Mouse (Mus musculus) layer of hippocampus, adult 9-11 months (tissue): ENCODE measurements around the gene Tec.

ENCODE experiments used
- DNase-seq: peaks from one replicate; pipeline ENCODE4 v3.0.0; 2022

Gene Tec

DNA sequence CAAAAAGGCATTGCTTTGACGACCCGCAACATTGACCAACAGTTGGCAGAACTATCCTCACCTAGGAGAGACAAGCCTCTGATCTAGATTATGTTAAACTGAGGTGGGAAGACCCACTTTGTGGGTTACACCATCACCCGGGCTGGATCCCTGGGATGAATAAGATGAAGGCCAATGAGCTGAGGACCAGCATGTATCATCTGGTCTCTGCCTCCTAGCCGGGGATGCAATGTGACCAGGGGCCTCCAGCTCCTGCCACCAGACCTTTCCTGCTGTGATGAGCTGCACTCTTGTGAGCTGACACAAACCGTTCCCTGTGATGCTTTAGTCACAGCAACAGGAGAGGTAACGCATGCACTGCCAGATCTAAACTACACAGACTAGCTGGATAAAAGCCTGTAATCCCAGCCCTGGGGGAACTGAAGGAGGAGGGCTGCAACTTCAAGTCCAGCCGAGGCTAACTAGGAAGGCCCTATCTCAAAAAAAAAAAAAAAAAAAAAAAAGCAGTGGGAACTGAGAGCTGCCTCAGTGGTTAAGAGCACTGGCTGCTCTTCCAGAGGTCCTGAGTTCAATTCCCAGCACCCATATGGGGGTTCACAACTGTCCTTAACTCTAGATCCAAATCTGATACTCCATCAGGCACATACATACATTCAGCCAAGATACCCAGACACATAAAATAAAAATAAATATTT is 15.8 kb downstream of the Tec start:
- no peak for DNase-seq

DNA sequence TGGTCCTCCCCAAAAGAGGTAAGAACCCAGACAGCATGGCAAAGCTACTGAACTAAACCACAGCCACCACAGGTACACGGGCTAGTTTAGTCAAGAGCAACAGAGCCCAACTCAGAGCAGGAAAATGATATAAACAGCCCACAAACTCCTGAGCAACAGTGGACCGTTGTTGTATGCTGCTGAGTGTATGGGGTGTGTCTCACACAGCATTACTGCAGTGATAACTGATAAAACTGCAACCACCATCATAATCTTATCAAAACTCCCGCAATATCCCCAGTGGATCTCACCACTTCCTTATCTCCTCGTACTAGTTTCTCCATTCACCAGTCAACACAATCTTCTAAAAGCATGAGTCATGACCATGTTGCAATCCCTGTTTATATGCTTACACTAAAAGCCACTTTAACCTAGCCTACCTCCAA is 16.6 kb downstream of the Tec start:
- no peak for DNase-seq

DNA sequence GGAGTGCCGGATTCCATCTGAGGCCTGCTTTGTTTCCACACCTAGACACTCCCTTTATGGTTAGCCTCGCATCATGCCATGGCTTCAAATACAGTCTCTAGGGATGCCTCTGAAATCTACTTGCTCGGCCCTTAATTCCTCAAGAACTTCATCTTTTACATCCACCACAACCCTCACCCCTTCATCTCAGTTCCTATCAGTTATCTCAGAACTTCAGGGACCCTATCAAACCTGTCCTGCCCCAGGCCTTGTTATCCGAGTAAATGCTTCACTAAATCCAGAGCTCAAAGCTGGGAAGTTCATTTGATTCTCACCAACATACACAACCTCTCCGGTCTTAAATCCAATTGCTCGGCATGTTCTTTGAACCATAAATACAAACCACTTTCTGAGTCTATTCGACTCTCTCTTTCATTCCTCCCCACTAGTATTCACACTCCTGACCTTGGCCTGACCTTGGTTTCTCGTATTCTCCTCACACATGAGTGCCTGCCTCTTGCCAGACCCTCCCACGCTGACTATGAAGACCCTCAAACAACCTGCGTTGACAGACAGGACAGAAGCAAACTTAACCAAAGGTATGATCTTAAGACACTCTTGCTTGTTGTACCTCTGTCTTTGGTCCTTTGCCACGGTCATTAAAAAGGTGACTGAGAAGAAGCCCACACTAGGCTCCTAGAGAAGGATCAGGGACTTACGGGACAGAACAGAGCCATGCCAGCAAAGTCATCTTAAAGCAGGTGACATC is 17.2 kb downstream of the Tec start:
- DNase-seq = no peak

DNA sequence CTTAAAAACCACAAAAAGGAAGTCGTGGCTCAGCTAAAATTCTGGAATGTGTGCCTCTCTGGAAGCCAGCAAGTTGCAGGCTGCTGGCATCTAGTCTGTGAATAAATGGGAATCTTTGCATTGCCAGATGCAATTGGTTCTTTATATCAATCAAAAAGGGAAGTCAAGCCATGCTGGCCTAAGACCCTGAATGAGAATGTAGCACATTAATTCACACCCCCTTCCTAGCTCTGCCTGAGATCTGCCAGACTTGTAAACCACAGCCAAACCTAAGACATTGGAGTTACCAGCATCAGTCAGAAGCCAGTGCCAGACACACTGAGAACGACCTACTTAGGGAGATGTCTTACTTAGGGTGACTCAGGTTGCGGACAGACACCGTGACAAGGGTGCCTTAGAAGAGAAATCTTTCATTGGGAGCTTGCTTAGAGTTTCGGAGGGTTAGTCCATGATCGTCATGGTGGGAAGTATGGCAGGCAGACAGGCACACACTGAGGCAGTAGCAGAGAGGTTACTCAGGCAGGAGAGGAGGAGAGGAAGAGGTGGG is 19.3 kb downstream of the Tec start:
- DNase-seq = no peak

DNA sequence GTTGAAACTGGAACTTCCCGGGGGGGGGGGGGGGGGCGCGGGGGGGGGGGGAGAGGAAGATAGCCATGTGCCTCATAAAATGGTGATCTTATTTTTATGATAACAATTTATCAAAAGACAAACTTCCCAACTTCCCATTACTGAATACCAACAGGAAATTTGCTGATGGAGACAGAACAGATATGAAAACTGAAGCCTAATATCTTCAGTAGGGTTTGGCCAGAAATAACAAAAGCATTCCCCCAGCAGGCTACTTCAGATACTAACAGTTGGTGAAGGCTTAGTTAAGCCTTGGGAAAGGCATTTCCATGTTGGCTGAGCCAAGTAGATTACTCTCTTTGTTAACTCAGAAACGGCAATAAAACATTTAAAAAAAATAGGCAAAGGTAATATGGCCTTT is 21.6 kb downstream of the Tec start:
- no peak for DNase-seq

DNA sequence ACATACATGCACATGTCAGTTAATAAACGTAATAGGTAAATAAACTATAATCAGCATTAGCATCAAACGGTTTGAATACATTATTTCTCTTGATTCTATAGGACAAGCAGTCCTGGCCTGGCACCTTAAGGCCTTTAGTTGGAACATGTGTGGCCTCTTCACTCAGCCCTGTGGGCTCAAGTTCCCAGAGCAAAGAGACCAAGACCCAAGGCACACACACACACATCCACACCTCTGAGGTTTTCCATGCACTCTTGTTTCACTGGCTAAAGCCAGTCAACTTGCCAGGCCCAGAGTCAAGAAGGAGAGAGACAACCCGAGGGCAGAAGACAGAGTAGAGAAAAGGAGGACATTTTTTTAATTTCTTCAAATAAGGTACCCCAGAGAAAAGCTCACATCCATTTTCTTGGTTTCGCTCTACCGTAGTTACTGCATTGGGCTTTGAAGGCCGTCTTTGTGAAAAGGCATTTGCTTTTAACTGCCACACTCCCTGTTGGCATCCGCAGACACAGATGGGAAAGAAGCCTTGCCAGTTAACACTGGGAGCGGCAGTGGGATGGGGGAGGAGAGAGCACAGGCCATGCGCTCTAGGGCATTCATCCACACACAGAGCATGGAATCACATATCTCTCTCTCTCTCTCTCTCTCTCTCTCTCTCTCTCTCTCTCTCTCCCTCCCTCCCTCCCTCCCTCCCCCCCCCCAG is 22.2 kb downstream of the Tec start:
- DNase-seq = peak; percentile 59

DNA sequence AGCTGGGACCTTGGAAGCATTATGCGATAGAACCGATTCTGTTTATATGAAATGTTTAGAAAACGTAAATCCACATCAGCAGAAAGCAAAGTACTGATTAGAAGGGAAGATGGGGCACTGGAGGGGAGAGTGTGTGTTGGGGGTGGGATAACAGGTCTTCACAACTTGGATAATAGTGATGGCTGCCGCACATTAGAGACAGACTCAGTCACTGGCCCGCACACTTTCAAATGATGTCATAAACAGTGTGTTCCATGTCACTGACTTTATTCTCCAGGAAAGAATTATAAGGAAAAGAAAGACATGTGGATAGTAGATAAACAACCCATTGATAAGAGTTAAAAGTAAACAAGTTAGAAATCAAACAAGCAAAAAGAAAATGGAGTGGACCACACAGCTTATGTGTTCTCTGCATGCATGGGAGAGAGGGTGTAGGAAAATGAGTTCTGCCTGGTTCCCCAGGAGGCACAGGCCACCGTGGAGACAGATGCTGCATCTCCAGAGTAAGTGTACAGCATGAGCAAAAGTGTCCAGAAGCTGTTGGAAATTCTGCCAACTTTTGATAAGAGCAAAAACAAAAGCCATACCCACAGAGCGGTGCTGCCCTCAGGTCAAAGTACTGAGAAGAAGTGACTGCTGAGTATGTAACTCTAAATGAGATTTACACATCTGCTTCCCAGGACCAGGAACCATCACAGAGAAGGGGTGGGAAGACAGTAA is 23.3 kb downstream of the Tec start:
- no peak for DNase-seq

DNA sequence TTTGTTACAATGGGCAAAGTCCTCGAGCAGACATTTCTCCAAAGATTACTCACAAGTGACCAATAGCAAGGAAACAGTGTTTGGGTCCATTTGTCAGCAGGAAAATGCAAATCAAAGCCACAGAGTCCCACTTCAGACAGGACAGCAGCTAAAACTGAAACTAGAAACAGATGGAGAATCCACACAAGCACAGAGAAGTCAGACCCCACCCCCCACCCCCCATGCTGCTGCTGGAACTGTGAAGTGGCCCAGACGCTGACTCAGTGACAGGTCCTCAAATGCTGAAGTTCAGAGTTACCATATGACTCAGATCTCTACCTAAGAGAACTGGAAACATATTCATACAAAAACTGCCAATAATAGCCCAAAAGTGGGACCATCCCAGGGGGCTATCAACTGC is 24.0 kb downstream of the Tec start:
- no peak for DNase-seq

DNA sequence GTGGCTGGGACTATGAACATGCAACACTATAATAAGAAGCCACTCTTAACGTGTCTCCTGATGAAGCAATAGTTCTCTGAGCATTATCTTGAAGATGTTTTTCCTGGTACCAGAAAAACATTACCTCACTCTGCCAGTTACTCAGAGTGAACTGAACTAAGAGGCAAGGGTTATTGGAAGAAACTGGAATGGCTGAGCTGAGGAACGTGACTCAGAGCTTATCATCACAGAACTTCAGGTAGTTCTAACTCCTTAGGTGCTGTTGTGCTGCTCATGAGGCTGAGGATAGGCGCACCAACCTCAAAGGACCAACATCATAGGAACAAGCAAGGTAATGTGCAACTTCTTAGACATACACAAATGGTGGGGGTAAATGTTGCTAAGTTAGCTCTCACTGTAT is 28.6 kb downstream of the Tec start:
- no peak for DNase-seq

DNA sequence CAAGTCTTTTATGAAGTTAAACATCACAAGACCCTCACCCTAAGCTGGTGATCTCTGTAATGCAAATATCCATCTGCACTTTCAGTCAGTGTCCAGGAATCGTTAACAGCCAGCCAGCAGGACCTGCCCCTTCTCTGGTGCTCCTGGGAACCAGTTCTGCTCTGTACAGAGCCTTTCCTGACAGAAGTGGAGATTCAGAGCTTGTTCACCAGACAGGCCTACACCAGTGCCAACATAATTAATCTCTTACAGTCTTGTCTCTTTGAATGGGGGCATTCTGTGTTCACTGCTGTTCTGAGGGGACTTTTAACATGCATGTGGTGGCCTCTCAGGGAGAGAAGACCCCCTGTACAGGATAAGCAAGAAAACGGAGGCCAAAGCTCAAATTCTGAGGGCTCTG is 29.3 kb downstream of the Tec start:
- no peak for DNase-seq

DNA sequence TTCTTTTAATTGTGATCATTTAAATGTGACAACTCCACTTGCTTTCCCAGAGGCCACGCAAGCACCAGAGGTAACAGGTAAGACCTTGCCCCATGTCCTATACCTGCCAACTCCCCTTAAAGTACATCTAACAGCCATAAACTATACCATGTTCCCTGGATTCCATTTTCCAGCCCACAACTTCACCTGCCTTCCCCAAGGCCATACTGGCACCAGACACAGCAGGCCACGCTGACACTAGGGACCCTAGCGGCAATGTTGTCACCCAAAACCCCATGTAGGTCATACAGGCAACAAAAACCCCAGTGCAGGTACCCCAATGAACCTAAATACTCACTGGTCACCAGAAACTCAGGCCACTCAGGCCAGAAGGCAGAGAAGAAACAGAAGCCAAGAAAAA is 32.6 kb downstream of the Tec start:
- no peak for DNase-seq

DNA sequence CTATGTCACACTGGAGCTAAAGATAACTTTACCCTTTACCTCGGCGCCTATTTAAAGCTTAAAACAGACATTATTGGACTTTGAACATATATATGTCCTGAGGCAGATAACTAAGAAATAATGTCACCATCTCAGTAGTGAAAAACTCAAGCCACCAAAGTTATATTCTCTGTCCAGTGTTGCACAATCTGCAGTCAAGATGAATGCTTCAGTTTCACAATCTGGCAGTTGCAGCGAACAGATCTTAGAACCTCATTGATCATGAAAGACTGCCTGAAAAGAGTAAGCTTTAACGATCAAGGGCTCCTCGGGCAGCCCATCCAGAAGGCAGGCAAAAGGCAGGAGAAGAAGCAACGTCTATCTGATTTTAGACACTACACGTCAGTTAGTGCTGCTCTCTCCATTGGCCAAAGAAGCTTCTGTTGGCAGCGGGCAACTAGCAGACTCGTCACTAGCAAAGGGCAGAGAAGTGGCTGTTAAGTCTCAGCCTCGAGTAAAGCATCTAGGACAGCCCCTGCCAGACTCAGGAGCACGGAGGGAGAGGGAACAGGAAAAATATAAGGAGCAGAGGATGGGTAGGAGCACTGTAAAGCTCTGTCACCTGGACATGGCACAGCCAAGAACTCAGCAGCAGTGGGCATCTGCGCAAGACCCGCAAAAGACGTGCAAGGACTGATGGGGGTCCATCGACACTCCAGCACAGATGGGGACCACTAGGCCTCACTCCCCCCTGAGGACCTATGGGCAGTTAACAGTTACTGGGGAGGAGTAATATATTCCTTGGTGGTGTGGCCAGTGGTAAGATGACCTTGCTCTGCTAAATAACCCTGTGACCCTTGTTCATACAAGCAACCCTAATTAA is 35.1 kb downstream of the Tec start:
- DNase-seq = no peak

DNA sequence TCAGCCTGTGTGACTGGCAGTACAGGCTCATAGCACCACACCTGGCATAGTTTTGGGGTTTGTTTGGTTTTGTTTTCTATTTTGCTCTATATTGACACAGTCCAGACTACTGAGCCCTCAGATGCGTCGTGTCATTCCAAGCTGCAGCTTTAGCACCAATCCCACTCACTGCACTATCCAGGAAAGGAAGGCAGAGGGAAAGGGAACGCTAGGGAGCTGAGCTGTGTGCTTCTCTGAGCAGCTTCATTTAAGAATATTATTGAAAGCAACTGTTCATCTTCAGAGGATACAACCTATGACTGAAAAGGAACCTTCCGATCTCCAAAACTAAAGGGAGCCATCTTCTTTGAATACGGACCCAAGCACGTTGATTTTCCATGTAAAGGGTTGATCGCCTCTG is 36.1 kb downstream of the Tec start:
- no peak for DNase-seq

DNA sequence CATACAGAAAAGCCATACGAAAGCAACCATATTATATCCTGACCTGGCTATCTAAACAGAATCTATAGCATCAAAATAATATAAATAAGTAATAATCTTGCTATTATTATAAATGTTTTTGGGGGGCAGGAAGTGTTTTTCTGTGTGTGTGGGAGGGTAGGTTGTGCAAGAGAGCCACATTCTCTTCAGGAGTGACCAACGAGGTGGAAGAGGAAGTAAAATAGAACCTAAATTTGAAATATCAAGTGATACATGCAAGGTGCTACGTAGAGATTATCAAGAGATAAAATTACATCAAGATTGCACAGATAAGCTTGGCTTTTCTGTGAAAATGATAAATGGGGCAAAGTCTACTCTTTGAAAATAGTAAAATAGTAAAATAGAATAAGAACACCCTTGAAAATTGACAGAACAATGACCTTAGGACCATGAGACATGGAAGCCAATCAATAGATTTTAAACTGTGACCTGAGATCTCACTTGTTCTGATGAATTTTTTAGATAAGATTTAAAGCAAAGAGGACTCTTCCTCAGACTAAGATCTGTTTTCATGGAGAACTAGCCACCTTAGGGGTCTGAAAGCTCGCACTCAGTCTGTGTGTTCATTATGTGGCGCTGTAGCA is 37.2 kb downstream of the Tec start:
- DNase-seq = no peak

DNA sequence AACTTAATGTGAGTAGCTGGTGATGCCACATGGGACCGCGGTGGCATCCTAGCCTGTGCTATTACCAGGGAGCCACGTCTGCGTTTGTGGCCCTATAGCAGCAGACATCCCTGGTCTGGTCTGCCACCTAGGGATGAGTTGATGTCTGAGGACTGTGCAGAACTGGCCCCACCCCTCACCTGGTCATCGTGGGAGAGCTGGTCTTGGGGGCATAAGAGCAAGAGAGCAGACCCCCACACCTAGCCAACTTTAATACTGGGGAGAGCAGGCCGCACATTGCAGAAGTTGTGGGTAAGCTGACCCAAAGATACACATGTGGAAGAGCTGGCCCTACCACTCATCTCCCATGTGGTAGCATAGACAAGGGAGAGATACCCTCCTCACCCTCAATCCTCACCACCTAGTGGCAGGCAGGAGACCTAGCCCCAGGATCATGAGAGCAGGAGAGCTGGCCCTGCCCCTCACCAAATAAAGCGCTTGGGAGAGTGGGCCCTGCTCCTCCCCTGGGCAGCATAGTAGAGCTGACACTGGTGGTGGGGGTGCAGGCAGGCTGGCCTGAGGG is 38.7 kb downstream of the Tec start:
- no peak for DNase-seq

DNA sequence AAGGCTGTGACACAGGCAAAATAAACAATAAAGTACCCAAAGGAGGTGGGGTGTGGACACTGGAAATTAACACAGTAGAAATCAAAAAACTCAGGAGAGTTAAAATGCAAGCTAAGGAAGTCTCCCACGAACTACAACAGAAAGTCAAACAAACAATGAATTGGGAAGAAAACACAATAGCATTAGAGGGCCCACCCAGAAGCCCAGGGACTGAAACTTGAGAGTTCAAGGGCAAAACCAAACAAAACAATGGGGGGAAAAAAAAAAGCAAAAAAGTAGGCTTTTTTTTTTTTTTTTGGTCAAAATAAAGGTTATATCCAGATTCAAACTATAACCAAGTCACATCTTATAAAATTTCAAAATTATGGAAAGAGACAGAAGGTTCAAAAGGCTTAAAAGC is 39.9 kb downstream of the Tec start:
- no peak for DNase-seq

DNA sequence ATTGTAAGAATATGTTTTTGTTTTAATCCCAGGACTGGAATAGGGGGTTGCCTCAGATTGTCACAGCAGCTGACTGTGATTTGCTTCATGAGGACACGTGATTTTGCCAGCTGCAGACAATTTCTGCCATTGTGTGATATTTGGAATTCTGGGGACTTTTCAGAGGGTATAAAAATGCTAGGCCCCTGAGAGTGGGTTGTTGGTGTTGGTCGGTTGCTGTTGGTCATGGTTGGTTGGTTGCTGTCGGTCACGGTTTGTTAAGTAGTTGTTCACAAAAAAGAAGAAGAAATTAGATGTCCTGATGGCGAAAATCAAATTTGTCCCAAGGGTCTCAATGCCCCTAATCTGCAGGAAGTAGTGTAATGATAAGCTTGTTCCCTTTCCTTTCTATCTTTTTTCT is 40.8 kb downstream of the Tec start:
- DNase-seq = no peak

DNA sequence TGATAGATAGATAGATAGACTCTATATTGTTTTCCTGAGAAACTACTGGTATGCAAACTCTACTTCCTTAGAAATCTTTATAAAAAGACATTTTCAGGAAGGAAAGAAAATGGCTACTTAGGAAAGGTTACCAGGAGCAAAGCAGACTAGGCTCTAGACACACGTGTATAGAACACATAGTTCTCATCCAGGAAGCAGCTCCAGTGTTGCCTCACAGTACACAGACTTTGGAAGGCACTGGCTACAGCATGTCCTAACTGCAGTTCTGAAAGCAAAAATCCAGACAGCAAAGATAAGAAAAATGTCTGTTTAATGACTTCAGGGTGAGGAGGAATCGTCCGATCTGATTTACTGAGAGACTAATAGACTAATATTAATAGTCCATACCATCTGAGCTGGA is 41.8 kb downstream of the Tec start:
- no peak for DNase-seq

DNA sequence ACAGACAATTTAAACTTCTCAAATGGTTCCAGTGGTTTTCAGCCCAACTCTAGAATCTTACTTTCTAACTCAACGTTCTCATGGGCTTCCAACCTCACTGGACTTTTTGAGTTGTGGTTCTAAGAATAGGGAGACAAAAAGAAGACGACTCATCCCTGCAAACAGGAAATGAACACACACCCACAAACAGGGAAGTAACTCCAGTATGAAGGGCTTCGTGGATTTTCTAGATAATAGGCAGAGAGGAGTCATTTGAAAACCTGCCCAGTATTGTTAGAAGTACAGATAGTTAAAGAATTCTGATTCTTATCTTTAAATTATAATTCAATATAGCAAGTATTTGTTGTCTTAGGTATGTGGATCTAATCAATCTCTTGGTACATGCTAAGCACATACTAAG is 47.6 kb downstream of the Tec start:
- DNase-seq = no peak

DNA sequence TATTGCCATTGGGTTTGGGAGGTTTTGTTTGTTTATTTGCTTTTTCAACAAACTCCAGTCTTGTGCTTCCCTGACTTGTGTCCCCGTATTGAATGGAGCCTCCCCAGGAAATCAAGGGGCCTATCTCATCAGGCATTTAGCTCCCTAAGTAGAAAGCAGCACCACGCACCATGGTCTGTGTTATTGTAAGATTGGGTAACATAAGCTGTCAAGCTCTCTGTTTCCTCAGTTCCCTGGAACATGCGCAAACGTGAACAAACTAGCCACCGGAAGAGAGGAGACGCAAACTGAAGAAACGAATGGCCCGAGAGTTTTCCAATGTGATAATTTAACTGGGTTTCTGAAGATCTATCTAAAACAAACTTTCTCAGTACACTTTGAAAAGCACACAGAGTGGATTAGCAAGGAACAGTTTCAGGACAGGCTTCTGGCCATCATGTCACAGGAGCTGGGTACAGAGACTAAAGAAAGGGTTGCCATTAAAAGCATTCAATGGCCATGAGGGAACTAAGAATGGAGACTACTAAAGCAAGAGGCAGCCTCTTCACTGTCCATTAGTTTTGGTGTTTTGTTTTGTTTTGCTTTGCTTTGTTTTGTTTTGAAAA is 48.1 kb downstream of the Tec start:
- DNase-seq = no peak
